Mouse (Mus musculus): Measurements from ENCODE around the gene Glrx3. TPM values are rescaled to one million over a fixed set of nuclear protein-coding genes. Genes with fewer than 3 reads are reported as not detected.
A peak's percentile ranks its signal among the peaks of the same experiment; 100 is the strongest.

Glrx3 gene
- polyA plus RNA-seq, 1 experiment from 2014 or later: 170 TPM

DNA sequence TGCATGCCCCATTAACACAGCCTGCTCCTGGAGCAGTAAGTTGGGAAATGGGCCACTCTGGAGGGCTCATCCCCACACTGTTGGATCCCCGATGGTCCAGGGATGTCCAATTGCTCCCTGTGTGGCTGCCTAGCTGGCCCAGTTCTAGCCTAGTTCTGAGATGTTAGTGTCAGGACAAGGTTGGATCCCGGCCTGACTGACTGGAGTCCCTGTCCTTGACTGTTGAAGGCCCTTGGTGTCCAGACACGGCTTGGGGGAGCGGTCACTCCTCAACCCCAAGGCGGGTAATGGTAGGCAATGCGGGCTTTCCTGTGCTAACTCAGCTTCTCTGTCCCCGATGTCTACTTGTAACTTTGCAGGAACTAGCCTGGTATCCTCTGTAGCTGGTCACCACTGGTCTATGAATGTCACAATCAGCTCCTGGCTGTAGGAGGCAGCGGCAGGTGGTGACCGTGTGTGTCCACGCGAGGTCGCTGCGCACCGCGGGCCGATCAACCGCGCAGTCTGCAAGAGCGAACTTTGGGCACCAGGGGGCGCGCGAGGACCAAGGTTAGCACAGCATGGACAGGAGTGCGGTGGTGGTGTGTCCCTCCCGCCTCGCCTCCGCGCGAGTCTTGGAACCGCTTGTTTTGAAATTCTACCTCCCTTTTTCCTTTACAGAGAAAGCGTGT lies 40.7 kb downstream of the Glrx3 start:
- peak overlapping the region; percentile 31 for H3K4me3 ChIP-seq
- H3K27me3 ChIP-seq: peaks cover 36% of the 10 kb centered on the region
- no peak overlapping the region for H3K27ac ChIP-seq
- no peaks in the 10 kb centered on the region for H3K36me3 ChIP-seq
- H3K9ac ChIP-seq: 0 out of 2 replicates have a peak overlapping the region, but pooled peaks have one; percentile 19
- peaks cover 6% of the 10 kb centered on the region for H3K4me1 ChIP-seq (replicated peaks)
- peak; percentile 81 for ATAC-seq (replicated peaks; ENCODE audit: insufficient number of reproducible peaks, insufficient read depth, low FRiP score, low read depth)
- 15% methylated on average over 30 of the region's 30 CpGs for WGBS
- no peaks in the 10 kb centered on the region for H3K9me3 ChIP-seq (replicated peaks)
- H3K4me2 ChIP-seq: peak overlapping the region; percentile 62

DNA sequence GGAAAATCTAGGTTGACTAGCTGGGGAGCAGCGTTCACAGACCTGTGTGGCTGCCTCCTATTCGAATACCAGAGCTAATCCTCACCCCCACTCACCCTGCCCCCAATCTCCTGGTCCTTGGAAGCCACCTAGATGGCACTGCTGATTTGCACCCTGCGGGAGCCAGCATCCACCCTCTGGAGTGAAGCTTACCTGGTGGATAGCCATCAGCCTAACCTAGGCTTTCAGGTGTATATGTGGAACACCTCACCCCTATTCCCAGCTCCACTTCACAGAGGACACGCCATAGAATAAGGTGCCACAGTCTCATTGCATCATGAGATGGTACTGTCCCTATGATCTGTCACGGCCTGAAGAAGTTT lies 41.2 kb downstream of the Glrx3 start:
- no peaks in the 10 kb centered on the region for H3K9me3 ChIP-seq (replicated peaks)
- peak overlapping the region; percentile 31 for H3K4me3 ChIP-seq
- H3K27me3 ChIP-seq: peaks cover 36% of the 10 kb centered on the region
- no peak overlapping the region for H3K27ac ChIP-seq
- 0 out of 2 replicates have a peak overlapping the region, but pooled peaks have one; percentile 19 for H3K9ac ChIP-seq
- no peak for ATAC-seq (replicated peaks; ENCODE audit: insufficient number of reproducible peaks, insufficient read depth, low FRiP score, low read depth)
- H3K4me2 ChIP-seq: peak overlapping the region; percentile 62
- peaks cover 6% of the 10 kb centered on the region for H3K4me1 ChIP-seq (replicated peaks)
- no peaks in the 10 kb centered on the region for H3K36me3 ChIP-seq
- WGBS: 23% methylated on average over 5 of the region's 5 CpGs

DNA sequence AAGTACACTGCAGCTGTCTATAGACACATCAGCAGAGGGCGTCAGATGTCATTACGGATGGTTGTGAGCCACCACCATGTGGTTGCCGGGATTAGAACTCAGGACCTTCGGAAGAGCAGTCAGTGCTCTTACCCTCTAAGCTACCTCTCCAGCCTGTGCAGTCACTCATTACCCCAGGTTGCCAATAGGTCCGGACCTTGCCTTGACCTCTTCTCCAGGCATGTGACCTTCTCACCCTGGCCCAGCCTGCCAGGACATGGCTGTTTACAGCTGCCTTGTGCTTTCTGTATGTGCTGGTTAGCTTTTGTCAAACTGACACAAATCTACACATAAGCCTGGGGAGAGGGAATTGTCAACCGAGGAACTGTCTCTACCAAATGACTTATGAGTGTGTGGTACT lies 43.4 kb downstream of the Glrx3 start:
- peaks cover 3% of the 10 kb centered on the region for H3K4me1 ChIP-seq (replicated peaks)
- no peak for ATAC-seq (replicated peaks; ENCODE audit: insufficient number of reproducible peaks, insufficient read depth, low FRiP score, low read depth)
- H3K27me3 ChIP-seq: peaks cover 37% of the 10 kb centered on the region
- H3K9me3 ChIP-seq (replicated peaks): no peaks in the 10 kb centered on the region
- no peak overlapping the region for H3K4me2 ChIP-seq
- H3K4me3 ChIP-seq: no peak overlapping the region
- H3K27ac ChIP-seq: no peak overlapping the region
- no peaks in the 10 kb centered on the region for H3K36me3 ChIP-seq
- WGBS: 84% methylated on average over 6 of the region's 6 CpGs
- no peak overlapping the region for H3K9ac ChIP-seq

DNA sequence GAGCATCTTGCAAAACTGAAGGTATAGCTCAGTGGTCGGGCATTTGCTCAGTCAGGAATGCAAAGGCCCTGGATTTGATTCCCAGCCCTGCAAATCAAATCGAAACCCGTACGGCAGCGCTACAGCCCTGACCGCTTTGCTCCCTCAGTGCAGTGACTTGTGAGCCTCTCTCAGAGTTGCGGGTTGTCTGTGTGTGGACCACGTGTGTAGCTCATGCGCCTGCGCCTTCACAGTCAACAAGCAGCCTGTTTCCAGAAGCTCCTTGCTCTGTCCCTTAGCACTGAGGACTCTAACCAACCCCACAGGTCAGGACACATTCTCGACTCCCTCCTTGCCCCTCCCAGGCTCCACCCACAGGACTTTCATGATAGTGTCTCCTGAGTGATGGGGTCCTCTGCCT lies 46.6 kb downstream of the Glrx3 start:
- Histone ChIP-seq H3K36me3 (no peaks in the 10 kb centered on the region), H3K9me3 (replicated peaks) (no peaks in the 10 kb centered on the region), H3K9ac (no peak overlapping the region), H3K27me3 (peaks cover 10% of the 10 kb centered on the region; the same call in 1 of the 2 replicates), H3K4me1 (replicated peaks) (no peaks in the 10 kb centered on the region), H3K4me2 (no peak overlapping the region), H3K4me3 (no peak overlapping the region), H3K27ac (no peak overlapping the region)
- 77% methylated on average over 11 of the region's 11 CpGs for WGBS
- ATAC-seq (replicated peaks; ENCODE audit: insufficient number of reproducible peaks, insufficient read depth, low FRiP score, low read depth): no peak

DNA sequence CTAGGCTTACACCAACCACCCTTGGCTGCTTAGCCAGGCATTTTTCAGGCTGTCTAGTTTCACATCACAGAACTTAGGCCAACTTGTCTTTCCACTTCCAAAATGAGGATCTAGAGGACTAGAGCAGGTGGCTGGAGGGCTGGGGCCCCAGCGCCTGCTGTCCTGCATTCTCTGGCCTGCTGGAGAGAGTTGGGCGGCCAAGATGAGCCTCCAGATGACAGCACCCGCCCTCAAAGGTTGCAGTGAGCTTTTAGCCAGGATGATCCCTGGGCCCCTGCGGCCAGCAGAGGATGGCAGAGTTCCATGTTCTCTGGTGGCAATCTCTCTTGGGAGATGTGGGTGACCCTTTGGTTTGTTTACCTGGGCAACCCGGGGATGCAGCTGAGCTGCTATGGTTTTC lies 51.0 kb downstream of the Glrx3 start:
- WGBS: 68% methylated on average over 5 of the region's 5 CpGs
- Histone ChIP-seq H3K27ac (no peak overlapping the region), H3K9ac (no peak overlapping the region), H3K4me3 (no peak overlapping the region), H3K9me3 (replicated peaks) (no peaks in the 10 kb centered on the region), H3K27me3 (0 out of 2 replicates have a peak, but pooled peaks cover 4% of the 10 kb centered on the region), H3K4me1 (replicated peaks) (no peaks in the 10 kb centered on the region), H3K4me2 (no peak overlapping the region), H3K36me3 (no peaks in the 10 kb centered on the region)
- ATAC-seq (replicated peaks; ENCODE audit: insufficient number of reproducible peaks, insufficient read depth, low FRiP score, low read depth): no peak

DNA sequence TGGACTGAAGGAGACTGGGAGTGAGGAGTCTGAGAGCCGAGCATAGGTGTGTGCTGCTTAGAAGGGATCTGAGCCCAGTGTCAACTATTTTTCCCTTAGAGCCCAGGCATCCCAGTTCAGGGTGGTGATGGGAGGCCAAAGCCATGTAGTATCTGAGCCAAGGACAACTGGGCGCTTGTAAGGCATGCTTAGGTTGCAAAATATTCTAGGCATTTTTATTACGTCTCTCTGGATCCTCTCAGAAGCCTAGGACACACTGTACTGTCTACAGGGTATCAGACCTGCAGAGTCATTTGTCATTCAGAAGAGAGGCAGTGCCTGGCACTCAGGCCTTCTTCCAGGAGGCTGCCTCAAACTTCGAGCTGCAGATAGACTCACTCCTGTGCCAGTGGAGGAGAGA lies 53.3 kb downstream of the Glrx3 start:
- H3K36me3 ChIP-seq: no peaks in the 10 kb centered on the region
- H3K27me3 ChIP-seq: no peaks in the 10 kb centered on the region
- H3K27ac ChIP-seq: no peak overlapping the region
- H3K9ac ChIP-seq: no peak overlapping the region
- 42% methylated on average over 4 of the region's 4 CpGs for WGBS
- no peak overlapping the region for H3K4me3 ChIP-seq
- no peaks in the 10 kb centered on the region for H3K4me1 ChIP-seq (replicated peaks)
- H3K4me2 ChIP-seq: no peak overlapping the region
- ATAC-seq (replicated peaks; ENCODE audit: insufficient number of reproducible peaks, insufficient read depth, low FRiP score, low read depth): no peak
- no peaks in the 10 kb centered on the region for H3K9me3 ChIP-seq (replicated peaks)

- H3K27ac ChIP-seq: no peak overlapping the region
- H3K4me3 ChIP-seq: no peak overlapping the region
- H3K9me3 ChIP-seq (replicated peaks): no peaks in the 10 kb centered on the region
- H3K36me3 ChIP-seq: no peaks in the 10 kb centered on the region
- H3K4me1 ChIP-seq (replicated peaks): no peaks in the 10 kb centered on the region
- ATAC-seq (replicated peaks; ENCODE audit: insufficient number of reproducible peaks, insufficient read depth, low FRiP score, low read depth): no peak
- H3K9ac ChIP-seq: no peak overlapping the region
- H3K4me2 ChIP-seq: no peak overlapping the region
- whole genome bisulfite sequencing: 65% methylated on average over 8 of the region's 8 CpGs
- H3K27me3 ChIP-seq: no peaks in the 10 kb centered on the region
These were observed 55.0 kb downstream of the Glrx3 start for GRCm38 (mm10) chr7:137492307-137492973.

- no peak overlapping the region for H3K4me3 ChIP-seq
- no peaks in the 10 kb centered on the region for H3K36me3 ChIP-seq
- no peak for ATAC-seq (replicated peaks; ENCODE audit: insufficient number of reproducible peaks, insufficient read depth, low FRiP score, low read depth)
- no peak overlapping the region for H3K9ac ChIP-seq
- WGBS: 76% methylated on average over 4 of the region's 4 CpGs
- no peaks in the 10 kb centered on the region for H3K27me3 ChIP-seq
- no peaks in the 10 kb centered on the region for H3K4me1 ChIP-seq (replicated peaks)
- no peak overlapping the region for H3K4me2 ChIP-seq
- H3K9me3 ChIP-seq (replicated peaks): no peaks in the 10 kb centered on the region
- H3K27ac ChIP-seq: no peak overlapping the region
These were observed 61.3 kb downstream of the Glrx3 start for GRCm38 (mm10) chr7:137498736-137499135.

GRCm38 (mm10) chr7:137517588-137517987 lies 80.2 kb downstream of the Glrx3 start:
- Histone ChIP-seq H3K4me1 (replicated peaks) (no peaks in the 10 kb centered on the region), H3K27me3 (no peaks in the 10 kb centered on the region), H3K4me3 (no peak overlapping the region), H3K9ac (no peak overlapping the region), H3K4me2 (no peak overlapping the region), H3K27ac (no peak overlapping the region), H3K9me3 (replicated peaks) (no peaks in the 10 kb centered on the region), H3K36me3 (no peaks in the 10 kb centered on the region)
- ATAC-seq (replicated peaks; ENCODE audit: insufficient number of reproducible peaks, insufficient read depth, low FRiP score, low read depth): no peak

- Histone ChIP-seq H3K9ac (no peak overlapping the region), H3K36me3 (no peaks in the 10 kb centered on the region), H3K4me3 (no peak overlapping the region), H3K4me2 (no peak overlapping the region), H3K27ac (no peak overlapping the region), H3K4me1 (replicated peaks) (no peaks in the 10 kb centered on the region), H3K9me3 (replicated peaks) (no peaks in the 10 kb centered on the region), H3K27me3 (no peaks in the 10 kb centered on the region)
- 60% methylated on average over 5 of the region's 5 CpGs for WGBS
- no peak for ATAC-seq (replicated peaks; ENCODE audit: insufficient number of reproducible peaks, insufficient read depth, low FRiP score, low read depth)
These were observed 80.7 kb downstream of the Glrx3 start for GRCm38 (mm10) chr7:137518028-137518576.

Data from heart, embryonic 15.5 days (tissue).